Mouse (Mus musculus): ENCODE measurements around the gene Prkag2. TPM values are rescaled to one million over a fixed set of nuclear protein-coding genes. Genes with fewer than 3 reads are reported as not detected.
"Not testable (repeated sequence)": the region's sequence is repeated elsewhere in the genome, so short reads cannot be mapped to it uniquely, and the experiment has no call there.

Prkag2 gene
- polyA plus RNA-seq, 1 experiment: 103 TPM

DNA sequence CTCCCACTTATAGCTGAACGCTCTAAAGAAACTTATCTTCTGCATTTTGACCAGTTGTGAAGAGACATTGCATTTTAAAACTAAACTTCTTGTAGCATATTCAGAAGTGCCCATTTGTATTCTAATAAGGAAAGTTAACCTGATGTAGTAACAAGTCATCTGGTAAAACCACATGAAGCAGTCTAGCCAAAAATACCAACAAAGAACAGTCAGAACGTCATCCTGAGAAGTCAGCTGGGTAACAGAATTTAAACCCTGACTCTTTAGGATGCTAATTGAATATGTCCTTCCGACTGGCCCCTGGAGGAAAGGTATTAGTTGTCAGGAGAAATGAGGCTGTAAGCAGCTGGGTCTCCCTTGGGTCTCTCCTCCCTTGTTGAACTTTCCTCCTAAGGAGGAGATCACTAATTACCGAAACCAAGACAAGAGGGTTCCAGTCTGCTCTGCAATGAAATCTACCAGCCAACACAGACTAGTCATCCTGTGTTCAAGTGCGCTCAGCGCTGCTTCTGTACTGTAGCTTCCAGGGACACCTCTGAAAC, 276.5 kb downstream of the Prkag2 start:
- TF ChIP-seq POLR2A (IDR thresholded peaks at IDR 0.05; ENCODE audit: extremely low read depth, insufficient read depth, low read length) (no peak), CTCF (IDR thresholded peaks at IDR 0.05; ENCODE audit: extremely low read depth, insufficient read depth, low read length) (no peak)
- no peak overlapping the region for H3K27ac ChIP-seq (ENCODE audit: insufficient read depth, low read length)

DNA sequence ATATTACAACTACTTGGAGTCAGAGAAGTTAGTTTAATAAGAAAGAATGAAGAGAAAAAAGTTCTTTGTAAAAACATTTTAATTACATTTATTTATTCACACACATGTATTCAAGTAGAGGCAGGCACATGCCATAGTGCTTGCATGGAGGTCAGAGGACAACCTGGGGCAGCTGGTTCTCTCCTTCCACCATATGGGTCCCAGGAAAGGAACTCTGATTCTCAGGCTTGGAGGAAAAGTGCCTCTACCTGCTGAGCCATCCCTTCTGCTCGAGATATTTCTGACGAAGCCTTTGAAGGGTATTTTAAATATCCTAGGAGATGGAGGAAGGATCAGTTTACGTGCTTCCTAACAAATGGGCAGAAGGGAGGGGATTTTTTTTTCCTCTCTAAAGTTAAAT, 277.7 kb downstream of the Prkag2 start:
- no peak overlapping the region for H3K4me3 ChIP-seq (ENCODE audit: insufficient read depth, low read length)
- H3K4me1 ChIP-seq (ENCODE audit: control insufficient read depth, insufficient read depth, low read length): peaks cover 17% of the 10 kb centered on the region
- H3K27ac ChIP-seq (ENCODE audit: insufficient read depth, low read length): no peak overlapping the region
- TF ChIP-seq CTCF (IDR thresholded peaks at IDR 0.05; ENCODE audit: extremely low read depth, insufficient read depth, low read length) (no peak), POLR2A (IDR thresholded peaks at IDR 0.05; ENCODE audit: extremely low read depth, insufficient read depth, low read length) (no peak)

More for the DNA sequence above, 276.5 kb downstream of the Prkag2 start:
- no peak overlapping the region for H3K4me3 ChIP-seq (ENCODE audit: insufficient read depth, low read length)
- peaks cover 15% of the 10 kb centered on the region for H3K4me1 ChIP-seq (ENCODE audit: control insufficient read depth, insufficient read depth, low read length)

DNA sequence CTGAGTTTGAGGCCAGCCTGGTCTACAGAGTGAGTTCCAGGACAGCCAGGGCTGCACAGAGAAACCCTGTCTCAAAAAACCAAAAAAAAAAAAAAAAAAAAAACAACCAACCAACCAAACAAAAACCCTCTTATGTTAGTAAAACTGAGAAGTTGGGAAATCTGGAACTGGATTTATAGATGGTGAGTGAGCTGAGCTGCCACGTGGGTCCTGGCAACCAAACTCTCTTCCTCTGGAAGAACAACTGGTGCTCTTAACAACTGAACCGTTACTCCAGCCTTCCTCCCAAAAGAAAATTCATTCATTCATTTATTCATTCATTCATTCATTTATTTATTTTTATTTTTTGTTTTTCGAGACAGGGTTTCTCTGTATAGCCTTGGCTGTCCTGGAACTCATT, 278.2 kb downstream of the Prkag2 start:
- H3K4me3 ChIP-seq (ENCODE audit: insufficient read depth, low read length); H3K27ac ChIP-seq (ENCODE audit: insufficient read depth, low read length): not testable (repeated sequence)
- peaks cover 18% of the 10 kb centered on the region for H3K4me1 ChIP-seq (ENCODE audit: control insufficient read depth, insufficient read depth, low read length)

DNA sequence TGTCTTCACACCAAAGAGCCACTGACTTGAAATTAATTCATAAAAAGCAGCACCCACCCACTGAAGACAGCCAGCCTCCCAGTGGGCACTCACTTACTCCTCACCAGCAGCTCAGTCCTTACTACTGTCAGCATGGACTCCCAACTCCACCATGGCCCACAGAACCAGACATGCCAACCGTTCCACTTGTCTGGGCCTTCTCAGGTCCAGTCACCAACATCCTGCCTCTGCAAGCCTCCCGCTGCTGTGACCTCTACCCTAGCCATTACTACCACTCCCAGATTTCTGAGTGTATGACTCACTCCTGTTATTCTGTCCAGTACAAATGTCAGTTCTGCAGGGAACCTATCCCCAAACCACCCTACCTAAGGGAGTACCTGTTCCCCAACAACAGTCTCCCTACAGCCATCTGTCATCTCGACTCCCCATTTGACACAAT, 279.0 kb downstream of the Prkag2 start:
- Histone ChIP-seq H3K4me1 (ENCODE audit: control insufficient read depth, insufficient read depth, low read length) (peaks cover 20% of the 10 kb centered on the region), H3K4me3 (ENCODE audit: insufficient read depth, low read length) (no peak overlapping the region), H3K27ac (ENCODE audit: insufficient read depth, low read length) (no peak overlapping the region)
- TF ChIP-seq CTCF (IDR thresholded peaks at IDR 0.05; ENCODE audit: extremely low read depth, insufficient read depth, low read length) (no peak), POLR2A (IDR thresholded peaks at IDR 0.05; ENCODE audit: extremely low read depth, insufficient read depth, low read length) (no peak)

DNA sequence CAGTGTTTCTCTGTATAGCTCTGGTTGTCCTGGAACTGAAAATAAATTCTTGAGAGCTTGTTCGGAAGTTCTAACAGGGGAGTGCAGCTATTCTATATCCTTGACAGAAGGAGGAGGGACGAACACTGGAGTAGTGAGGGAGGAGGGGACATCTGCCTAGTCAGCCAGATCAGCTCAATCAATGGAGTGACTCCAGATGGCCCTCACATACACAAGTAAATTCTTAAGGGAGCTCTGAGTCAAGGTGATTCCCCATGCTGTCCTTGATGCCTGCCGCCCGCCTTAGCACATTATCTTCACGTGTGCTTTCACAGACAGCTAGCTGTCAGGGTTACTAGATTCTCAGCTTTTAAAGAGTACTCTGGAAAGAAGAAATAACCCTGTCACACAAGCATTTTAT, 279.8 kb downstream of the Prkag2 start:
- Histone ChIP-seq H3K4me3 (ENCODE audit: insufficient read depth, low read length) (no peak overlapping the region), H3K27ac (ENCODE audit: insufficient read depth, low read length) (no peak overlapping the region), H3K4me1 (ENCODE audit: control insufficient read depth, insufficient read depth, low read length) (peaks cover 17% of the 10 kb centered on the region)
- no peak for TF ChIP-seq CTCF (IDR thresholded peaks at IDR 0.05; ENCODE audit: extremely low read depth, insufficient read depth, low read length)
- TF ChIP-seq POLR2A (IDR thresholded peaks at IDR 0.05; ENCODE audit: extremely low read depth, insufficient read depth, low read length): no peak

DNA sequence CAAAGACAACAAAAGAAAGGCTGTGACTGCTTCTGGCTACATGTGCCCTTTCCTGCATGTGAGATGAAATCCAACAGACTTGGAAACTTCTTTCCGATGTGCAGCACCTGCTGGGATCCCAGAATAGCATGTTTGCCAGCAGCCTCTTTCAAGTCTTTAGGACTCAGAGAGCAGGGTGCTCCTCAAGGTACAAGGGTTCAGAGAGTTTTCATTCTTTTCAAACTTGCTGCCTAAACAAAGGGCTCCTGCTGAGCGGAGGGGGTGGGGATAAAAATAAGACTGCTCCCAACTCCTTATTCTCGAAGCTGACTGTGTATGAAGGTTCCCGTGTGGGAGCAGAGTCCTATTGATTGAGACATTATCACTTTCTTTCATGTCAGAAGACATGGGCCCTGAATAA, 283.3 kb downstream of the Prkag2 start:
- TF ChIP-seq POLR2A (IDR thresholded peaks at IDR 0.05; ENCODE audit: extremely low read depth, insufficient read depth, low read length) (no peak), CTCF (IDR thresholded peaks at IDR 0.05; ENCODE audit: extremely low read depth, insufficient read depth, low read length) (no peak)
- Histone ChIP-seq H3K4me1 (ENCODE audit: control insufficient read depth, insufficient read depth, low read length) (peaks cover 12% of the 10 kb centered on the region; the same call in 1 of the 2 replicates), H3K27ac (ENCODE audit: insufficient read depth, low read length) (no peak overlapping the region), H3K4me3 (ENCODE audit: insufficient read depth, low read length) (no peak overlapping the region)

DNA sequence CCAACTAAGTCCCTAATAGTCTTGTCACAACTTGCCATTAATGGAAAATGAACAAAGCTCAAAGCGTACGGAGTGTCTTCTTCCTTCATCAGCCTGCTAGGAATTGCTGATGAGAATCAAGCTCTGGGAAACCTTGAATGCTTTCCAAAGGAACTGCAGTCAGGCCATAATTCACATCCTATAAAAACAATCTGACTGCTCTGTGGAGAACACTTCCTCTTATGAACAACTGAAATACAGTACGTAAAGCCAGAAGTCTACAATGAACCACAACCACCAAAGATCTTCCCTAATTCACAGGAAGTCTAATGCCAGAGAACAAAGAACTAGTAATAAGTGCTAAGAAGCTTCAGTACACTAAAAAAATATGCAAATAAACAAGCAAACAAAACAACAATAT, 286.5 kb downstream of the Prkag2 start:
- Histone ChIP-seq H3K27ac (ENCODE audit: insufficient read depth, low read length) (no peak overlapping the region), H3K4me1 (ENCODE audit: control insufficient read depth, insufficient read depth, low read length) (peaks cover 6% of the 10 kb centered on the region; the same call in 1 of the 2 replicates), H3K4me3 (ENCODE audit: insufficient read depth, low read length) (no peak overlapping the region)
- TF ChIP-seq CTCF (IDR thresholded peaks at IDR 0.05; ENCODE audit: extremely low read depth, insufficient read depth, low read length): no peak

DNA sequence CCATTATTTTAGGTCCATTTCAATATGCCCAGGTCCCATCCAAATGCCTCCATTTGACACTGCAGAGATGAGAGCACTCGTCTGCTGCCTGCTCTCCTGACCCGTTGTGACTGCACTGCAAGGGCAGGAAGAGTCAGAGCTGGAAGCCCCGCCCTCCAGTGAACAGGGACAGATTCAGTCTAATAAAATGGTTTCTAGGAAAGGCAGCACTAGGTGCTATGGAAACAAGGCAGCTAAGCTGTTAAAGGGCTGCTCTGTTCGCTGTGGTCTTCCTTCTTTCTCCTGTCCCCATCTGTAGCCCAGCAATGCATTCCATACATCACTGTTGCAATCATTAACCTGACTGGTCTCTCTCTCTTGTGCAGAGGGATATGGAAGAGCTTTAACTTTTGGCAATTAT, 287.4 kb downstream of the Prkag2 start:
- H3K4me3 ChIP-seq (ENCODE audit: insufficient read depth, low read length): no peak overlapping the region
- no peak overlapping the region for H3K27ac ChIP-seq (ENCODE audit: insufficient read depth, low read length)
- no peak for TF ChIP-seq CTCF (IDR thresholded peaks at IDR 0.05; ENCODE audit: extremely low read depth, insufficient read depth, low read length)
- no peak for TF ChIP-seq POLR2A (IDR thresholded peaks at IDR 0.05; ENCODE audit: extremely low read depth, insufficient read depth, low read length)
- peaks cover 5% of the 10 kb centered on the region; the same call in 1 of the 2 replicates for H3K4me1 ChIP-seq (ENCODE audit: control insufficient read depth, insufficient read depth, low read length)

Other genes with a start within 250 kb of the Prkag2 start
- not detected in 2 replicates for gene Galntl5, start 80.8 kb upstream of the Prkag2 start, polyA plus RNA-seq (2012; rRNA removed)
- 44.5 and 44.6 TPM in 2 replicates for gene Galnt11, start 121.3 kb upstream of the Prkag2 start, polyA plus RNA-seq (2012; rRNA removed)
- gene E130116L18Rik, start 122.5 kb upstream of the Prkag2 start, polyA plus RNA-seq (2012; rRNA removed): not detected in 2 replicates

All from cortical plate, adult 2 months (tissue).